Comparison of ENCODE assay signal across 18 mouse cellular contexts in genomic region chr2:173217246-173217645, GRCm38 (mm10). TPM values are rescaled to one million over a fixed set of nuclear protein-coding genes. Genes with fewer than 3 reads are reported as not detected.
DNase-seq lines count a peak whose midpoint lies in the region; ATAC-seq and TF ChIP-seq lines count a peak whose summit lies in the region.
"Had no signal": no experiment of that assay in that cellular context is flagged by ENCODE, and none has a peak within 500 bp of the region (broad histone marks: within the 10 kb centered on the region; RNA-seq: fewer than 3 reads in every experiment).

No protein-coding gene starts in this region.

- TF ChIP-seq POLR2A in kidney, adult 2 months (IDR thresholded peaks at IDR 0.05; ENCODE audit: low read depth, low read length), result no peak
- no peak for TF ChIP-seq POLR2A in thymus, adult 2 months (IDR thresholded peaks at IDR 0.05; ENCODE audit: control insufficient read depth, extremely low read depth, insufficient read depth, low read length, poor library complexity)

- no peaks in the 10 kb centered on the region for H3K9me3 ChIP-seq in limb, embryonic 10.5 days (replicated peaks)
- H3K9me3 ChIP-seq: liver, embryonic 13.5 days had no signal

- H3K4me3 ChIP-seq in kidney, adult 2 months (ENCODE audit: insufficient read depth, low read depth, low read length), result no peak overlapping the region
- peak overlapping the region; percentile 69 for H3K4me3 ChIP-seq in thymus, adult 2 months (ENCODE audit: control insufficient read depth, insufficient read depth, low read length)
- no peak overlapping the region for H3K4me3 ChIP-seq in limb, embryonic 10.5 days
- H3K4me3 ChIP-seq: gastrocnemius, adult 2 months; liver, embryonic 13.5 days; myocyte had no signal

- H3K27me3 ChIP-seq in kidney, adult 2 months (replicated peaks; ENCODE audit: control insufficient read depth, insufficient read depth, low read length), result no peaks in the 10 kb centered on the region
- H3K27me3 ChIP-seq in thymus, adult 2 months (ENCODE audit: control insufficient read depth, insufficient read depth, low read length), result no peaks in the 10 kb centered on the region
- H3K27me3 ChIP-seq in limb, embryonic 10.5 days (ENCODE audit: low read depth, poor library complexity, severe bottlenecking), result peaks cover 19% of the 10 kb centered on the region; the same call in 1 of the 2 replicates
- H3K27me3 ChIP-seq: liver, embryonic 13.5 days had no signal

- peak; percentile 1 to 22 for DNase-seq in kidney, postnatal 25 days
- DNase-seq in kidney, adult 2 months, result no peak
- DNase-seq in thymus, adult 2 months, result no peak
- no peak for DNase-seq in thymus, postnatal 0 days (ENCODE audit: low spot score)
- DNase-seq in limb, embryonic 10.5 days (ENCODE audit: low spot score), result peak; percentile 24
- no peak for DNase-seq in adipocyte (ENCODE audit: low spot score)
- DNase-seq in left cerebral cortex, adult 9 months (ENCODE audit: low spot score in 2 of 2), result no peak
- DNase-seq: cerebellum, postnatal 14 days; gastrocnemius, adult 2 months; liver, embryonic 13.5 days; lung, postnatal 10 days; right cerebral cortex, postnatal 4 days had no signal

- H3K27ac ChIP-seq in kidney, adult 2 months (ENCODE audit: insufficient read depth, low read depth, low read length), result no peak overlapping the region
- no peak overlapping the region for H3K27ac ChIP-seq in thymus, adult 2 months (ENCODE audit: control insufficient read depth, insufficient read depth, low read length)
- H3K27ac ChIP-seq in limb, embryonic 10.5 days, result no peak overlapping the region
- H3K27ac ChIP-seq: gastrocnemius, adult 2 months; liver, embryonic 13.5 days had no signal

- no peaks in the 10 kb centered on the region for H3K36me3 ChIP-seq in kidney, adult 2 months (ENCODE audit: control insufficient read depth, insufficient read depth, low read length)
- H3K36me3 ChIP-seq in thymus, adult 2 months (ENCODE audit: control insufficient read depth, insufficient read depth, low read length), result no peaks in the 10 kb centered on the region; the same call in 1 of the 2 replicates
- H3K36me3 ChIP-seq in limb, embryonic 10.5 days, result no peaks in the 10 kb centered on the region
- H3K36me3 ChIP-seq: liver, embryonic 13.5 days had no signal

- H3K4me1 ChIP-seq in kidney, adult 2 months (ENCODE audit: control insufficient read depth, insufficient read depth, low read length), result no peaks in the 10 kb centered on the region
- H3K4me1 ChIP-seq in thymus, adult 2 months (replicated peaks; ENCODE audit: control insufficient read depth, insufficient read depth, low read length), result peaks cover 30% of the 10 kb centered on the region
- H3K4me1 ChIP-seq in limb, embryonic 10.5 days, result no peaks in the 10 kb centered on the region
- H3K4me1 ChIP-seq: liver, embryonic 13.5 days had no signal

- 0 out of 2 replicates have a peak, but pooled peaks have one; percentile 45 for ATAC-seq in megakaryocyte-erythroid progenitor cell, adult 5-6 weeks (replicated peaks; ENCODE audit: low FRiP score, low TSS enrichment, poor library complexity, severe bottlenecking)
- ATAC-seq: activated CD4-positive, CD25-positive, alpha-beta regulatory T cell, adult 4 months; forebrain, embryonic 14.5 days had no signal

- WGBS in kidney, adult 2 months, result 84% methylated on average over 3 of the region's 3 CpGs
- 87% methylated on average over 3 of the region's 3 CpGs for WGBS in thymus, adult 2 months
- WGBS in limb, embryonic 10.5 days, result 73% methylated on average over 3 of the region's 3 CpGs

- TF ChIP-seq CTCF in kidney, adult 2 months (conservative IDR thresholded peaks at IDR 0.05; ENCODE audit: insufficient read depth, insufficient read length, low read depth, low read length), result no peak
- TF ChIP-seq CTCF in thymus, adult 2 months (IDR thresholded peaks at IDR 0.05; ENCODE audit: borderline replicate concordance, control insufficient read depth, extremely low read depth, insufficient read depth, low read length, poor library complexity), result no peak

RNA-seq across cellular contexts. Expression of gene Zbp1, which starts 1.5 kb away (rescaled TPM):
- polyA plus RNA-seq in kidney, adult 2 months (2012; rRNA removed), result 3.3 and 7.8 TPM in 2 replicates
- polyA plus RNA-seq in thymus, adult 2 months (2012; rRNA removed), result 58.6 and 63.7 TPM in 2 replicates
- 42.1 and 52.8 TPM in 2 replicates for polyA plus RNA-seq in thymus, postnatal 0 days (2015; fragmentation: Nextera tagmentation; extraction: Ambion mirVana)
- not detected in 2 replicates for polyA plus RNA-seq in limb, embryonic 10.5 days (2016; fragmentation: Nextera tagmentation; extraction: Ambion mirVana)
- total RNA-seq in megakaryocyte-erythroid progenitor cell, adult 5-6 weeks (2014; fragmentation: Nextera tagmentation), result 1.3 and 2.5 TPM in 2 replicates
- total RNA-seq in megakaryocyte-erythroid progenitor cell, adult 5-6 weeks (2017), result 4.8 TPM in 1 of 2 replicates, not detected in the other
- total RNA-seq: gastrocnemius, adult 2 months; left cerebral cortex, postnatal 25 days had no signal
- polyA plus RNA-seq: forebrain, embryonic 14.5 days; kidney, embryonic 14.5 days had no signal

RNA-seq across cellular contexts. Expression of gene Pmepa1, which starts 59.1 kb away (rescaled TPM):
- 35.6 and 44.7 TPM in 2 replicates for polyA plus RNA-seq in kidney, adult 2 months (2012; rRNA removed)
- 68.7 and 70.3 TPM in 2 replicates for polyA plus RNA-seq in thymus, adult 2 months (2012; rRNA removed)
- 3.1 and 4.2 TPM in 2 replicates for polyA plus RNA-seq in thymus, postnatal 0 days (2015; fragmentation: Nextera tagmentation; extraction: Ambion mirVana)
- polyA plus RNA-seq in limb, embryonic 10.5 days (2016; fragmentation: Nextera tagmentation; extraction: Ambion mirVana), result 1.1 and 2.0 TPM in 2 replicates
- not detected in 2 replicates for total RNA-seq in megakaryocyte-erythroid progenitor cell, adult 5-6 weeks (2014; fragmentation: Nextera tagmentation)
- 0.52 TPM in 1 of 2 replicates, not detected in the other for total RNA-seq in megakaryocyte-erythroid progenitor cell, adult 5-6 weeks (2017)

Comparison
In these comparisons a context has a peak if more than half of its experiments do, and no peak if none do; other contexts are left out.
1. DNase-seq: peak in kidney, postnatal 25 days (2 of 2) and limb, embryonic 10.5 days (single experiment); none in kidney, adult 2 months (single experiment), thymus, adult 2 months (single experiment), thymus, postnatal 0 days (single experiment), adipocyte (single experiment) and left cerebral cortex, adult 9 months (0 of 2).